Mouse (Mus musculus) liver, adult (tissue): ENCODE results near the gene Tmc6.

Experiments
- GATA4 ChIP-seq: IDR thresholded peaks from 2 replicates; pipeline ENCODE4 v1.6.1; 2014; ENCODE audit warnings: mild to moderate bottlenecking, low read length; ENCODE audit not compliant: insufficient replicate concordance

Gene Tmc6

DNA sequence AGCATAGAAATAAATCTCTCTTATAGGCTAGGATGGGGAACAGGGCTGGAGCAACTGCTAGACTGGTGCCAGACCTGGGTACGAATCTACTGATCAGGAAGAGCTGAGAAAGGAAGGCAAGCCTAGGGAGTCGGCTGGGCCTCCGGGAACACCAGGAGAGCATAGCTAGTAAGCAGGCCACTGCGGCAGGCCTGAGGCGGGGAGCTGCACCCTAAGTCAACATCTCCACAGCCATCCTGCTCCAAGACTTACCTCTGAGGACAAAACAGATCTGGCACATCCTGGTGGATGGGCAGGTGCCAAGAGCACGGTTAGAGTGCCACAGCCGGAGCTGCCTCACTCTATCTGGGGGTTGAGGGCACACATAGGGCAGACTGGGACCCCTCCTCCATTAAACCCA is 38.2 kb upstream of the Tmc6 start:
- TF ChIP-seq GATA4 = no peak

DNA sequence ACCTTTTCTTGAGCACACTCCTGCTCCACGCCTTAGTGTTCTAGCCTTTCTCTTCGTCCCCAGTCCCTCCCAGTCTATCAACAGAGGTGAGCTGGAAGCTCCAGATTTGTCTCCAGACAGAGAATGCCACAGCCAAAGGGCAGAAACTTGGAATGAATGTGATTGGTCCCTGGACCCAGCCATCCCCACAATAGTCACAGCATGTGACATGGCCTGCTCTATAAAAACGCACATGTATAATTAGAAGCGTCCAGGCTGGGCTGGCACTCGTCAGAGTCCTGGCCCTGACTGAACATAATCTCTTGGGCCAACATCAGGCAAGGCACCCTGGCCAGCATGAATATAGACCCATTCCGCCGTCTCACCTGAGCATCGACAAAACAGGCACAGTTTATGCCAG is 37.1 kb upstream of the Tmc6 start:
- no peak for TF ChIP-seq GATA4

DNA sequence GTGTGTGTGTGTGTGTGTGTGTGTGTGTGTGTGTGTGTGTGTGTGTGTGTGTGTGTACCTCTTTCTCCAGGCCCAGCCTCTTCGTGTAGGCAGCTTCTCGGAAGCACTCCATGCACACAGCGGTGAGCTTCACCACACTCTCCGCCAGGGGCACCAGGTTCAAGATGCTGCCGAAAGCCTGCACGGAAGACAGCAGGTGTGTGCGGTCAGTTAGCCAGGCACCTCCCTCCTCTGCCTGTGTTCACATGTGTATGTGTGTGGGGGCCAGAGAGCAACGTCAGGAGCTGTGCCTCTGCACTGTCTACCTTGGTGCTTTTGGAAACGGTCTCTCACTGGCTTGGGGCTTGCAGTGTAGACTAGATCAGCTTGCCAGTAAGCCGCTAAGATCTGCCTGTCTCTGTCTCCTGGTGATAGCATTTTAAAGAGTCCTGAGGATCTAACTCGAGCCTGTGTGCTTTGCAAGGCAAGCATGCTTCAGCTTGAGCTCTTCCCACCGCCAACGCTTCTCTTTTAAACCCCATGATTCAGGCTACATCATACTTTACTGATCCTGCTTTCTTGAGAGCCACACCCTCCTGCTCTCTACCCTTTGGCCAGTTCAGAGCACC is 34.5 kb upstream of the Tmc6 start:
- no peak for TF ChIP-seq GATA4

DNA sequence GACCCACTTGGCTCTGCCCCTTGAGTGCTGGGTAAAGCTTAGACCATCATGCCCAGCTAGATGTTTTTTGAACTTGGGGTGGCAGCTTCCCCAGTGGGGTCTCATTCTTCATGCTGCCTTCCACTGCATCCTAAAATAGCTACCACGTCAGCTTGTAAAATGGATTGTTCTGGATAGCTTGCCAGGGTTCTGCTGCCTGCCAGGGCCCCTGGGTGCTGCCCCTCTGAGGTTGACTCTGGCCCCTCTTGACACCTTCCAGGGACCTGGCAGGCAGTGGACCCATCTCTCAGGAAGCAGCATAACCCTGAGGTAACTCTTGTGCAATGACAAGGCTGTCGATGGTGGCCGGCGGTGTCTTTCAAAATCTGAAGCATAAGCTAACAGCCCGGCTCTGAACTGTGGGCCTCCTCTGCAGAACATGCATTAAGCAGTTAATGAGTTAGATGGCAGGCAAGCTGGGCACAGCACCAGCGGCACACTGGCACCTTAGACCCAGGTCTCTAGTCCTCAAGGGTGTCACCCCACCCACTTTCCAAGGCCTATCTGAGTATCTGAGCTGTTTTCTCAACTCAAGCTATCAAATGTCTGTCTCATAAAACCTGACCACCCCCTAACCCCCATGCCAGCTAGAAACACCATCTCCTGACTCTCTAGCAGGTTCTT is 32.8 kb upstream of the Tmc6 start:
- no peak for TF ChIP-seq GATA4

DNA sequence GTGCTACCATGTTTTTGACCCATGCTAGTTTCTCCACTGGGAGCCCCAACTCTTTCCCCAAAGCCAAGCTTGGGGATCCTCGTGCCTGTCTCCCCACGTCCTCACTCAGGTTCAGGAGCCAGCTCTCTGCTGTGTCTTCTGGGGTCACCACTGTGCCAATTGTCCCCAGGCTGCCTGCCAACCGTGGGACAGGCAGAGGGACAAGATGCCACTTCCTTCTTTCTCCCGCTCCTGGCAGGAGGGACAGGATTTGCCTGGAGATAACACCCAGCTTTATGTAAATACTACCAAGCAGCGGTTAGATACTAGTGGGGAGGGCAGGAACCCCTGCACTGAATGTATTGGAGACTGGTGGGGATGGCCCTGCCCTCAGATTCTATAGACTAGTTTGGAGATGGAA is 31.9 kb upstream of the Tmc6 start:
- TF ChIP-seq GATA4 = no peak

DNA sequence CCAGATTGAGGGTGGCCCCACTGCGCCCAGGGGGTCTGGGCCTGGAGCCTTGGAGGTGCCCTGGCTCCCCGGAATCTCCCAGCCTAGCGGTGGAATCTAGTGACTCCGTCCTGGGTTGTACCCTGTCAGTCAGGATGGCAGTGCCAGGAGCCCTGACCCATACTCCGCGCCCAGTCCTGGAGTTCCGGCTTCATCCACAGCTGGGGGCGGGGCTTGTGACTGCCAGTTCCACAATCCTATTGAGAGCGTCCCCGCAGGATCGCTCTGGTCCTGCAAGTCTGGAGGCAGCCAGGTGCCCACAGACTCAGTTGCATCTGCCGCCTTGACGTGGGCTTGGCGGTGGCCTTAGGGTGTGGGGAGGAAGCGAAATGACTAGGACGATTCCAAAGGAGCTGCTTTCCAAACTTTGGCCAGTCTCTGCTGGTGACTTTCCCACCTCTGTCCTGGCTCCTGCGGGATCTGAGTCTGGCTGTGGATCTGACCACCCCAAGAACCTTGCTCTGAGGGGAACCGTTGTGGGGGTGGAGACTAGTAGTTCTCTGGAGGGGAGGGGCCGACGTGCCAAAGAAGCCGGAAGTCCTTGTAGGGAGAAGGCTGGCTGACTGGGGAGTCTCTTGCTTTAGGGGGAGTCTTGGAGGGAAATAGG is 28.5 kb upstream of the Tmc6 start:
- no peak for TF ChIP-seq GATA4

DNA sequence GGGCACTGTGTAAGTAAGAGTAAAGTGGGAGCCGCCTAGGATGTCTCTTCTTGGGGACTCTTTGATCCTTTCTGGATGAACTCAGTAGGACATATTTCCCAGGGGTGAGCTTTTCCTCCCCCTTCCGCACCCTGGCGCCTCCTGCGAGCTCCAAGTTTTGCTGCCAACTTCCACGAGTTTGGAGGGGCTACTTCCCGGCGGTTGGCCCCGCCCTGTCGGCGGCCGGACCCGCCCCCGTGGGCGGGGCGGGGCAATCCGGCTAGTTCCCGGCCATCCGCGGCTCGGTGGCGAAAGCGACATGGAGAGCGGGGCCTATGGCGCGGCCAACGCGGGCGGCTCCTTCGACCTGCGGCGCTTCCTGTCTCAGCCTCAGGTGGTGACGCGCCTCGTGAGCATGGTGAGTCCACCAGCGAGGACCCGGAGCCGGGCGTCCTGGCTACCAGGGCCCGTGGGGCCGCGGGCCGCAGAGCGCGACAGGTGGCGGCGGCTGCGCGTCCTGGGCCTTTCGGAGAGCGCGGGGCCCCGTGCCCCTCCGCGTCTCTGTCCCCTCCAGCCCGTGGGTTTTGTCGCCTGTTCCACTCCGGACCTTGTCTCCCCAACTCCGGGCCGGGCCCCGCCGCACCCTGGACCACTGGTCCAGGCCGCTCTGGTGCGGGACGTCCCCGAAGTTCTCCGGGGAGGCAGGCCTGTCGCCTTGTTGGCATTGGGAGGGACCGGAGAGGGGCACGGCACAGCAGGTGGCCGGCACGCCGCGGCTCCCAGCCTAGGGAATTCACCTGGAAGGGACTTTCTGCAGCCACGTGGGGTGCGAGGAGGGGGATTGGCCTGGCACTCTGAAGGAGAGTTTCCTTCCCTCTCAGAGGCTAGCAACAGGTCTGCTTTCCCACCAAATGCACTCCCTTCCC is 27.7 kb upstream of the Tmc6 start, which contains the start of the genes Gm20708 and Syngr2:
Gene Gm20708 (plus strand): TSS at position 262 of the 905 bp plus-strand sequence.
Gene Syngr2 (plus strand): TSS at position 262 of the 905 bp plus-strand sequence.
- no peak for TF ChIP-seq GATA4

DNA sequence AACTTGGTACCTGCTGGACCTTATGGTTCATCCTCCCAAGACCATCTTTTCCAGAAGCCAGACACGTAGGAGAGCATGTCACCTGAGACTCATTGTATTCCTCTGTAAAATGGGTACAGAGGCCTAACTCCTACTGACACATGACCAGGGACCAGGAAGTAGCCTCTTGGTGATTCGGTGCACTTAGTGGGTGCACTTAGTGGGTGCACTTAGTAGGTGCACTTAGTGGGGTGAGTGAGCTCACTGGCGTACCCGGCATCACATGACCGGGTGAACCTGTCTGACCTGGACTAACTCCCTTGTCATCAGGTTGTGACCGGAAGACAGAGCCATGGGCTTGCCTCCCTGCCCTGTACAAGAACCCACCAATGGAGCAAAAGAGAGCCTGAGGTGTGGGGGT is 24.8 kb upstream of the Tmc6 start:
- TF ChIP-seq GATA4 = no peak

DNA sequence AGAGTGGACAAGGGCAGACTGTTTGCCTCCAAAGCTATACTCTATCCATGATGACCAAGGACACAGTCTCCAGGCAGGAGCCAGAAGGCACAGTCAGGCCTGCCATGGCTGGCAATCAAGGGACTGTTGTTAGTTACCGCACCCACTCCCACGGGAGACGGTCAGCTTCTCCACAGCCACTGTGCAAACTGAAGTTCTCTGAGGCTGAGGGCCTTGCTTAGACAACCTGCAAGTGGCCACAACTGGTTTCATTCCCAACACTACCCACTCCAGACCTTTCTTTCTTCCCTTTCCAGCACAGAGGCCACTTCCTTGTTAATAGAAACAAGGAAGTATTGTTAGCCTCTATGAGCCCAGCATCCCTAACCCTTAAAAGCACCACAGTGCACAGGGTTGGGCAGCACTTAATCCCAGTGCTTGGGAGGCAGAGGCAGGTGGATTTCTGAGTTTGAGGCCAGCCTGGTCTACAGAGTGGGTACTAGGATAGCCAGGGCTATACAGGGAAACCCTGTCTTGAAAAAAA is 21.2 kb upstream of the Tmc6 start:
- TF ChIP-seq GATA4 = no peak

DNA sequence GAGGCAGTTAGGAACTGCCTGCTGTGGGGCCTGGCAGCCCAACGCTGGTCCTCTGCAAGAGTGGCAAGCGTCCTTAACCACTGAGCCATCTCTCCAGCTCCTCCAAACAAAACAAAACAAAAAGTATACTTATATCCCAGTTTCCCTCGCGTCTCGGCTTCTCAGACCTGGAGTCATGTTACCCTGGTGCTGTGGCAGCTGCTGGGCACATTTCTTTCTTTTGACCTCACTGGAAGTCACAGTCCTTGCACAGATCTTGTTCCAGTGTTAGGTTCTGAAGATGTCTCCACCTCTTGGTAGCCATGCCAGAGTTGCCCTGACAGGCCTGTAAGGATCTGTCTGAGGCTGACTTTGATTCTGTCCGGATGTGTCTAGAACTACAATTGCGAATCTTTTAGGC is 19.7 kb upstream of the Tmc6 start:
- TF ChIP-seq GATA4 = no peak

DNA sequence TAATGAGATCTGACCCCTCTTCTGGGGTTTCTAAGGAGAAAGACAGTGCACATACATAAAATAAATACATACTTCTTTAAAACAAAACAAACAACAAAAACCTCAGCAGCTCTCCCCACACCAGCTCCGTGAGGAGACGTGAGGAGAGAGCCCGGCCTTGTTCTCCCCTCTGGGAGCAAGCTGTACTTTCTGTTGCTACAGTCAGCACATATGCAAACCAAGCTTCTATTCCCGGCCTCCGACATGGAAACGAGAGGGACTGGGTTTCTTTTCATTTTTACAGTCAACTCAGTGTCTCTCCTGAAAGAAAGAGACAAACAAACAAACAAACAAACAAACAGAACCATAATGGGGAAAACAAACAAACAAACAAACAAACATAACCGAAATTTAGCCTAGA is 18.0 kb upstream of the Tmc6 start:
- TF ChIP-seq GATA4 = no peak

DNA sequence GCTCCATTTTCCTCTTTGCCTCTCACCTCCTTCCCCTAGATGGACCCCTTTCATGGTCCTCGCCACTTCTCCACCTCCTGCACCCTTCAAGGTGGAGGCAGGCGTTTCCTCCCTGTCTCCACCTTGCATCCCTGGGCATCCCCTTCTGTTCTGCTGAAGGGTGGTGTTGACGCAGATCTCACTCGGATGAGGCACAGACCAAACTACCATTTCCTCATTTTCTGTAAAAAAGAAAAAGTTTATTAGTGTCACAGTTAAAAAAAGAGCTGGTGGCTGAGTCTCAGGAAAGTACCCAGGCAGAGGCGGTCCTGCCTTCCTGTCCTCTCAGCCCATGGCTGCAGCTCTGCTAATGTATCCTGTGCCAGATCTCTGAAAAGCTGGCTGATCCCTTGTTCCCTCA is 17.2 kb upstream of the Tmc6 start:
- no peak for TF ChIP-seq GATA4

DNA sequence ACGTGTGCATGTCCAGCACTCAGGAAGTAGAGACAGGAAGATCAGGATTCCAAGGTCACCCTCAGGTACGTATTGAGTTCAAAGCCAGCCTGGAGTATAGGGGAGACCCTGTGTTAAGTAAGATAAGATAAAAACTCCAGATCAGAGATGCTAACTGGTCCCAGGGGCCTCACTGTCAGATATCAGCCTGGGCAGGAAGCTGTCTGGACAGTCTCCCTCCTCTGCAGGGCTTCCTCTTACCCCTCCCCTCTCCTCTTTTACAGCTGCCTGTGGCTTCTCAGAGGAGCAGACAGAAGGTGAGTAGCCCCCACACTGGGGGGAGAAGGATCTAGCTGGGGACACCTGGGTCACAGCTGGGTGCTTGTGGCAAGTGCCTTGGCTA is 16.2 kb upstream of the Tmc6 start:
- no peak for TF ChIP-seq GATA4

DNA sequence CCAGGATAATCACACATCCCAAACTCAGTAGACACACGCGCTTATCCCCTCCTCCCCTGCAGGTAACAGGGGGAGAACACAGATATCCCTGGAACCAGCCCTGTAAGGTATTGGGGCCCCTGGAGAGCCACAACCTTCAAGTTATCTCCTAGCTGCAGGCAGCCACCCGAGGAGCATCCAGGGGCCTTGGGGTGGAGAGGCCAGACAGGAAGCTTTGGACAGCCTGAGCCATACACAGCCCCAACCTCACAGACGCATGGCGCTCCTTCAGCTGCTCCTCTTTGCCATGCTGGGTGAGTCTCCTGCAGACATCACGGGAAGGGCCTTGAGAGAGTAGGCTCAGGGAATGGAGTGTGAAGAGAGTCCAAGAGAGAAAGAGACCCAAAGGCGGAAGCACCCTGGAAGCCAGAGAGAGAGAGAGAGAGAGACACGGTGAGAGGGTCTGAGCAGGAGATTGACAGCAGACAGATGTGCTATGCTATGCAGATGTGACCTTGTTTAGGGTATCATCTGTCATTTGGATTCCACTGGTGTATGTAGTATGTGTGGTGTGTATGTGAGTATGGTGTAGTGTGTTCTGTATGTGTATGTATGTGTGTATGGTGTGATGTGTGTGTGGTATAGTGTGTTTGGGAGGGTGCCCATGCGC is 15.6 kb upstream of the Tmc6 start, which contains the start of gene 6030468B19Rik:
Gene 6030468B19Rik (plus strand): TSS at position 150 of the 649 bp plus-strand sequence.
- TF ChIP-seq GATA4 = no peak

DNA sequence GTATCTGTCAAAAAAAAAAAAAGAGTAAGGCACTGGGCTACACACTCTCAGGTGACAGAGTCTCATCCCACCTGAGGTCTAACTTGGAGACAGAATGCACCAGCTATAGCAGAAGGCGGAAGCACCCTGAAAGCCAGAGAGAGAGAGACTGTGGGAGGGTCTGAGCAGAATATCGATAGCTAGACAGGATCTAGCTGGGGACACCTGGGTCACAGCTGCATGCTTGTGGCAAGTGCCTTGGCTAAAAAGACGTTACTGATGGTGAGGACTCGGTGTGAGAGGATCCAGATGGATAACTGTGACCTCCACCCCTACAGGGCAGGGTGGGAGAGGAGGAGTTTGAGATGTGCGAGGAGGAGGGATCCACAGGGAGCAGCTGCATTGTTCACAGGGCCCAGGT is 15.0 kb upstream of the Tmc6 start:
- TF ChIP-seq GATA4 = no peak

DNA sequence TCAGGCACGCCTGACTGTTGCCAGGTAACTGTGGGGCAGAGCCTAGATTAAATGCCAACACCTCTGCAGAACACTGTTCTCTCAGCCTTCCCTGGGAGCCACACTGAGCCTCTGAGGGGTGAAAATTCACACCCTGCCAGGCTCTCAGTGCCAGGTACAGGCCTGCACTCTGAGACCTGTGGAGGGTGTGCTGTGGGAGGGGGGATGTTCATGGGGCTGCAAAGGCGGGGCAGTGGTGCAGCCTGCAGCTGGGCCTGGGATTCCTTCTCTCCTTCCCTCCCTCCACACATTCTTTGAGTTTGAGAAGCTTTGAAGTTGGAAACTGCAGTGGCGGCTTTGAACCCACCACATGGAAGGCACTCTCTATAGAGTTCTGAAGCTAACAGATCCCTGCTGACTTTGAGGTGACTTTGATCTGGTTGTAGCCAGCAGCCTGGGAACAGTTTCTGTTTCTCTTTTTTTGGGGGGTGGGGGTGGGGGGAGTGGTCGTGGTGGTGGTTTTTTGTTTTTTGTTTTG is 12.1 kb upstream of the Tmc6 start:
- TF ChIP-seq GATA4 = no peak
